Mouse (Mus musculus) right cerebral cortex, postnatal 14 days (tissue): ENCODE data around the gene Rarres2.
A peak's percentile ranks its signal among the peaks of the same experiment; 100 is the strongest.

Experiments
- DNase-seq: peaks from one replicate; pipeline ENCODE4 v3.0.0; 2022

Rarres2 gene

GRCm38 (mm10) chr6:48578736-48579135 is 6.1 kb upstream of the Rarres2 start:
- no peak for DNase-seq

GRCm38 (mm10) chr6:48573981-48574380 is 1.4 kb upstream of the Rarres2 start:
- DNase-seq = no peak

GRCm38 (mm10) chr6:48573280-48573679 is 691 bp upstream of the Rarres2 start:
- no peak for DNase-seq

GRCm38 (mm10) chr6:48572014-48572413 is 575 bp downstream of the Rarres2 start:
- no peak for DNase-seq

- DNase-seq = no peak
Observed at GRCm38 (mm10) chr6:48569065-48569807, 3.4 kb downstream of the Rarres2 start.

GRCm38 (mm10) chr6:48568036-48568984 is 4.3 kb downstream of the Rarres2 start:
- no peak for DNase-seq

- no peak for DNase-seq
Observed at GRCm38 (mm10) chr6:48566312-48566711, 6.3 kb downstream of the Rarres2 start.

GRCm38 (mm10) chr6:48565693-48566310 is 6.8 kb downstream of the Rarres2 start:
- DNase-seq = no peak

- no peak for DNase-seq
Observed at GRCm38 (mm10) chr6:48555956-48556355, 16.6 kb downstream of the Rarres2 start.

GRCm38 (mm10) chr6:48555104-48555890 is 17.3 kb downstream of the Rarres2 start:
- no peak for DNase-seq

- DNase-seq = peak; percentile 99
Observed at GRCm38 (mm10) chr6:48554280-48555103, 18.1 kb downstream of the Rarres2 start, which contains the start of gene Lrrc61. Gene Lrrc61, plus strand, starts transcription at chr6:48554796.

- no peak for DNase-seq
Observed at GRCm38 (mm10) chr6:48553819-48554218, 18.8 kb downstream of the Rarres2 start.

GRCm38 (mm10) chr6:48552918-48553317 is 19.7 kb downstream of the Rarres2 start:
- no peak for DNase-seq

GRCm38 (mm10) chr6:48548314-48548713 is 24.3 kb downstream of the Rarres2 start:
- DNase-seq = no peak

GRCm38 (mm10) chr6:48546858-48547257 is 25.7 kb downstream of the Rarres2 start:
- DNase-seq = no peak

GRCm38 (mm10) chr6:48546271-48546670 is 26.3 kb downstream of the Rarres2 start:
- DNase-seq = no peak

- DNase-seq = no peak
Observed at GRCm38 (mm10) chr6:48545251-48545650, 27.3 kb downstream of the Rarres2 start.

- no peak for DNase-seq
Observed at GRCm38 (mm10) chr6:48542631-48543030, 30.0 kb downstream of the Rarres2 start.

- DNase-seq = no peak
Observed at GRCm38 (mm10) chr6:48541560-48542450, 30.8 kb downstream of the Rarres2 start.

GRCm38 (mm10) chr6:48540721-48541120 is 31.9 kb downstream of the Rarres2 start:
- no peak for DNase-seq
